Mouse (Mus musculus) embryonic fibroblast, embryonic 13.5 days (primary cell): ENCODE data around the gene Palld. TPM values are rescaled to one million over a fixed set of nuclear protein-coding genes. Genes with fewer than 3 reads are reported as not detected.

ENCODE experiments used
- H3K27ac ChIP-seq: 2 replicates; pipeline ENCODE4 v1.5.1; 2012; ENCODE audit warnings: low read length, control low read depth, inconsistent platforms; ENCODE audit not compliant: insufficient read depth
- H3K4me1 ChIP-seq: 2 replicates; pipeline ENCODE4 v1.6.1; 2011; ENCODE audit warnings: low read length; ENCODE audit not compliant: control insufficient read depth, insufficient read depth
- H3K4me3 ChIP-seq: 2 replicates; pipeline ENCODE4 v1.5.1; 2011; ENCODE audit warnings: mild to moderate bottlenecking, control low read depth, low read length; ENCODE audit not compliant: insufficient read depth
- CTCF ChIP-seq: IDR thresholded peaks from 2 replicates; pipeline ENCODE4 v1.5.1; 2011; ENCODE audit warnings: mild to moderate bottlenecking, control low read depth, low read length, moderate library complexity, borderline replicate concordance; ENCODE audit not compliant: insufficient read depth
- POLR2A ChIP-seq: IDR thresholded peaks from 2 replicates; pipeline ENCODE4 v1.6.1; 2011; ENCODE audit warnings: low read depth, mild to moderate bottlenecking, control low read depth, low read length, moderate library complexity
- polyA plus RNA-seq: library from polyadenylated mRNA; stranded (reverse); fragments of >200 nt; gene quantifications from 2 replicates; pipeline ENCODE4 v1.2.4, GENCODE M21; 2011; ENCODE audit warnings: low read depth; ENCODE audit not compliant: missing spikeins, insufficient read length

The Palld gene
- polyA plus RNA-seq, 1 experiment = 228 TPM

DNA sequence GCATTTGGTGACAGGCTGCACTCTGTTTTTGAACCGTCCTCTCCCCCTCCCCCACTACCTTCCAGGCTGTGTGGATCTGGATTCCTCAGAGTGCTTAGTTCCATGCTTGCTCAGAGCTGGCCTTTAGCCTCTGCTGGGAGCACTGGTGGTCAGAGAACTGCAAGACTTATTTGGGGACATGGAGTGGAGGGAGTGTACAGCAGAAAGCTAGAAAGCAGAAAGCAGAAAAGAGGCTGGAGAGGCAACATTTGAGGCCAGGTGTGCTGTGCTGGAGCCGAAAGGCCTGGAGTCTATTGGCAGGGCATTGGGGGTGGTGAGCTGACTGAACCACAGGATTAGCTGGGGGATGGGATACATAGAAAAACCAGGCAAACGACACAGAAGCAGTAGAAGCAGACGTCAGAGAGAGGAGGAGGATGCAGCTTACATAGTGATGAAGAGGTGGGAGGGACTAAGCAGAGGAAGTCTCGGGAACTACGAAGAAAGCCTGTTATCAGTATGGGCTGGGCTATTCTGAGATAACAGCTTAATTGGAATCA lies 188.1 kb downstream of the Palld start:
- H3K27ac ChIP-seq = no peak overlapping the region
- no peak for TF ChIP-seq CTCF
- TF ChIP-seq POLR2A = no peak
- no peak overlapping the region for H3K4me3 ChIP-seq
- H3K4me1 ChIP-seq = no peaks in the 10 kb centered on the region

DNA sequence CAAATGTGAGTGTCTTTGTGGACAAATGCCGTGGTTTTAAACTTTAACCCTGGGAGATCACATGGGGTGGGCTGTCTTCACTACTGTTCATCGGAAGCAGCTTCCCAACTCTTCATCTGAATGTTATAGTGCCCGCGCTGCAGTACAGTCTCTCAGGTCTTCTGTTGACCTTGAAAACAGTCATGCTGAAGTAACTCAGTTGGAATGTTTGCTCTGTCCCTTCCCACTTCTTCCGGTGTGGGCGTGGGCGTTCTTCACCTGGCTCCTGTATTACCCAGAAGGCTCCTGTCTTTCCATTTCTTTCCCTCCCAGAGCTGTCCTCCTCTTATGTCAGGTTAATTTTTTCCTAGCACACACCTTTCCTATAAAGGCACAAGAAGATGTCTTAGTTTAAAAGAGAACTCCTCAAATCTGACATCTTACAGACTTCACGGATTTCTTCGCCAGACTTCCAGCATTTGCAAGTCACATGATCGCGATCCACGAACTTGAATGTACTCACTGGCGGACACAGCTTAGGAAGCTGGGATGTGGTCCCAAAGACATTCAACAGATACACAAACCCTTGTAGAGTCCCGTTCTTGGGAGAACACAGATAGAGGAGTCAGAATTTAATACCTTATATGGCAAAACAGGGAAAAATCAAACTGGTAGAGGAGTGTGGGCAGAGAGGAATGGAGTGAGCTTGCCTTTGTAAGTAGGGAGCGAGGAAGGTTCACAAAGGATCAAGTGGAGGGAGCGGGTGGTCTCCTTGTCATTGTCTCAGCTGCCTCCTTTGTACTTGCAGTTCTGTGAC lies 189.1 kb downstream of the Palld start:
- no peak overlapping the region for H3K4me3 ChIP-seq
- no peak for TF ChIP-seq CTCF
- no peak for TF ChIP-seq POLR2A
- H3K4me1 ChIP-seq = no peaks in the 10 kb centered on the region
- no peak overlapping the region for H3K27ac ChIP-seq

DNA sequence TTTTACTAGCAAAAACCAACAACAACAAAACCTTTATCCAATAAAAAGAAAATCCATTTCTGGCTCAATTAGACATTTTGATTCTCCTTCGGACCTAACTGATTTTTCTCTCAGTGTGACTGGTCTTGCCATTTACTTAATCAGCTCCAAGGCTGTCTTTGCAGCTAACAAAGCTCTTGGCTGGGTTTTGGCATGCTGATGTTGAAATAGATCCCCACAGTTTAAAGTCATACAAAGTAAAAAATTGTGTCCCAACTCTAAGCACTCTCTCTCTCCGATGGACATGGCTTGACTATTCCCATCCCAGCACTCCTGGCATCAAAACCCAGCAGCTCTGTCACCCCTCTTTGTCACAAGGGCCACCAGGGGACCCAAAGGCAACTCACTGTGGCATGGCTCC lies 190.1 kb downstream of the Palld start:
- no peaks in the 10 kb centered on the region for H3K4me1 ChIP-seq
- TF ChIP-seq CTCF (no peak), POLR2A (no peak)
- H3K27ac ChIP-seq = no peak overlapping the region
- H3K4me3 ChIP-seq = no peak overlapping the region

DNA sequence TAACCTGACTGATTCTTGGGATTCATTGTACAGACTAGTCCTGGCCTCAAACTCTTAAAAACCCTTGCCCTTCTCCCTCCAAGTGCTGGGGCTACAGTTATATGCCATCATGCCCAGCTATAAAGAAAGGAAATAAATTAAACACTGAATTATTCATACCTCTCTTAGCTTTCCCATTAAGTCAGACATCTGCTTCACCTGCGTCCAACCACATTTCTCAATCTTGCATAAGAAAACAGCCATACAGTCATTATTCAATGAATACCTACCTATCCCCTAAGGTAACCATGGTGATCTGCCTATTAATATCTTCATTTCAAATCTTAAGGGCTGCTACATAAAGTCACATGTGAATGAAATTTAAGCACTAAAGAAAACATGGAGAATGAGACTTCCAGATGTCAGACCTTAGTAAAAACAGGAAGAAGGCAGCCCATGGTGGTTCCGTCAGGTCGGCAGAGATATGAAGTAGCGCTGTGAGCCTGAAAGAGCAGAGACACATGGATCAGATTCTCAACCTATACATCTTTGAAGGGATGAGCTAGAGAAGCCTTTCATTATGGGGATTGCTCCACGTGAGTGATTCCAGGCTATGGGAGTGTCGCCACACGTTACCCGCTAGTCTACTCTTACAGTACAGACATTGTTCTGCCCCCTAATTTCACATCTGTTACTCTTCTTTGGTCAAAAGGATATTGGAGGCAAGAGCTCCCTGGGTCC lies 193.7 kb downstream of the Palld start:
- H3K4me3 ChIP-seq = no peak overlapping the region
- H3K4me1 ChIP-seq = peaks cover 3% of the 10 kb centered on the region; the same call in 1 of the 2 replicates
- H3K27ac ChIP-seq = no peak overlapping the region
- no peak for TF ChIP-seq CTCF
- no peak for TF ChIP-seq POLR2A

DNA sequence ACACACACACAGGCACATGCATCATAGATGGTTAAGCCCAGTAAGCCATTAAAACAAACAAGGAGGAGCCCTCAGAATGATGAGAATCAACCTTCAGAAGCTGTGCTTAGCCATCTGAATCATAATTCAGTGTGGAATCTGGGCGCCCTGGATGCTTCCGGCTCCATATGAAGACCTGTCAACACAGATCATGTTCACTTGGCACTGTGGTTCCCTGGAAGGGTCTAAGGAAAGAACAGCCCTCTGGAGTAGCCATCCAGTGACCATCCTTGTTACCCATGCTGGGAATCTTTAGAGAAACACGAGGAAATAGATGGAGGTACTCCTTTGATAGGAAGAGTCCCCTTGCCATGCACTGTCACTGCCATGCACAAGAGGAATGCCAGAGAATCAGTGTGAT lies 197.0 kb downstream of the Palld start:
- no peak overlapping the region for H3K4me3 ChIP-seq
- H3K27ac ChIP-seq = no peak overlapping the region
- TF ChIP-seq POLR2A = no peak
- TF ChIP-seq CTCF = no peak
- H3K4me1 ChIP-seq = peaks cover 3% of the 10 kb centered on the region; the same call in 1 of the 2 replicates

DNA sequence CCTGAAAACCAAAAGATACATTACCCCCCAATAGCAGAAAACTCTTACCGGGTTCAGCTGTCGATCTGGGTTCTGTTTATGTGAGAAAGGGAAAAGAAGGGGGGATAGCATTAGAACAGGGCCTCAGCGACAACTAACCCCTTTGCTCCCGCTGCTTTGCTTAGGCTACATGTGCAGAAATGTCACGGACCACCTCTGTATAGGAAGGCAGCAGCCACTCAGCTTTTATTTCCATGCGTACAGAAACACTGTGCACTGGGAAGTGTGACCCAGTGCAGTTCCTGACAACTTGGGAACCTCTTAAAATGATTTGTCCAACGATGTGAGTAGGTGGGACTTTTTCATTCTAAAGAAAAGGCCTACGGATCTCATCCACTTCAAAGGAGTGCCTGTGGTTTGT lies 200.4 kb downstream of the Palld start:
- no peak overlapping the region for H3K27ac ChIP-seq
- peaks cover 8% of the 10 kb centered on the region for H3K4me1 ChIP-seq
- no peak for TF ChIP-seq CTCF
- TF ChIP-seq POLR2A = no peak
- no peak overlapping the region for H3K4me3 ChIP-seq

DNA sequence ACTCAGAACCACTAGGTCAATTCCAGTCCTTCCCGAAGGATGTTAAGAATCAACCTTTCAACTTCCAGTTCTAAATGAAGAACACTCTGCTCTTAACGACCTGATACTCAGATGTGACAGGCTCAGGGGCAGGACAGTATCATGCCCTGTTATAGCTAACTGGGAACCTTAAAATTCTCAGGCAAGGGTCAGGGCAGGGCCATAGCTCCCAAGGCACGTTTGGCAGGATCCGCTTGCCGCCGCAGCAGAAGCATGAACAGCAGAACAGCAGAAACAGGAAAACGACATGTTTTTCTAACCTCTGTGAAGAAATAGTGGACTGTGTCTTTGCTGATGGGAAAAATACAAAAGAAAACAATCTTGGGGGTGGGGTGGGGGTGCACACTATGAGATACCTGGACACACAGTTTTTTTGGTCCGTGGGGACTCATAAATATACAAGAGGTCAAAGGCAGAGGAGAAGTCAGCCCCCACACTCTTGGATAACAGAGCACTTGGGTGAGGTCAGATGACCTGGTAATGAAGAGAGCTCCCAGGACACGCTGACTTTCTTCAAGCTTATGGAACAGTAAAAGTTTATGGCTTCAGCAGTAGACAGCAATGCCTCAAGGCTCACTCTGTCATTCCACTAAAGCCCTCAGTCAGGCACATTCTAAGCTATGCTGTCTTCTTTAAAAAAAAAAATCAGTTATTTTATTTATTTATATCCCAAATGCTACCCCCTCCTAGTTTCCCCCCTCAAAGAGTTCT lies 201.4 kb downstream of the Palld start:
- peaks cover 9% of the 10 kb centered on the region for H3K4me1 ChIP-seq
- TF ChIP-seq CTCF = no peak
- no peak for TF ChIP-seq POLR2A
- no peak overlapping the region for H3K27ac ChIP-seq
- no peak overlapping the region for H3K4me3 ChIP-seq

DNA sequence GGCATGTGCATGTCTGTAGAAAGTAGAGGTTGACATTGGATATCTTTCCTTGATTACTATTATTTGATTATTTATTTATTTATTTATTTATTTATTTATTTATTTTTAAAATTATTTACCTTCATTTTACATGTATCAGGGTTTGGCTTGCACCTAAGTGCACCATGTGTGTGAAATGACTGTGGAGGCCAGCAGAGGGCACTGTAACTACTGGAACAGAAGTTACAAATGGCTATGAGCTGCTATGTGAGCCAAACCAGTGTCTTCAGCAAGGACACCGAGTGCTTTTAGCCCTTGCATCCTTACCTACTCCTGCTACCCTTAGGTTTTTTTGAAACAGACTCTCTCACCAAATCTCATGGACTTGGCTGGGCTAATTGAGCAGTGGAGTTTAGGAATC lies 202.2 kb downstream of the Palld start:
- H3K4me1 ChIP-seq = peaks cover 15% of the 10 kb centered on the region
- no peak overlapping the region for H3K27ac ChIP-seq
- no peak overlapping the region for H3K4me3 ChIP-seq
- TF ChIP-seq POLR2A (no peak), CTCF (no peak)

DNA sequence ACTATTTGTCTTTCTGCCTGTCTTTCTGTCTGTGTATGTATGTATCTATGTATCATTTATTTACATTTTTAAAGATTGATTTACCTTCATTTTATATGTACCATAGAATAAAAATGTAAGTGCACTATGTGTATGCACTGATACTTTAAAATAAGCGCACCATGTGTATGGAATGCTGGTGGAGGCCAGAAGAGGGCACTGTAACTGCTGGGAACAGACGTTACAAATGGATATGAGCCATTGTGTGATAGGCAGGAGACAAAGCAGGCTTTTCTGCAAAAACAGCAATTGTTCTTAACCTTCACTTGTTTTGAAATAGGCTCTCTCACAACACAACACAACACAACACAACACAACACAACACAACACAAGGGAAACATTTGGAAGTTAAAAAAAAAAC lies 203.5 kb downstream of the Palld start:
- no peak overlapping the region for H3K27ac ChIP-seq
- TF ChIP-seq POLR2A (no peak), CTCF (no peak)
- peaks cover 14% of the 10 kb centered on the region for H3K4me1 ChIP-seq
- H3K4me3 ChIP-seq = no peak overlapping the region
